Mouse (Mus musculus): ENCODE results near the gene Dnaja2. TPM values are rescaled to one million over a fixed set of nuclear protein-coding genes. Genes with fewer than 3 reads are reported as not detected.

Gene Dnaja2
- total RNA-seq, 1 experiment from 2014 or later, result 104 TPM

- peak; percentile 56 for ATAC-seq (ENCODE audit: extremely low read depth, insufficient number of reproducible peaks, low FRiP score, poor library complexity, severe bottlenecking)
Measured at GRCm38 (mm10) chr8:85559201-85559600, 4.1 kb upstream of the Dnaja2 start.

GRCm38 (mm10) chr8:85557601-85557986 is 2.5 kb upstream of the Dnaja2 start:
- no peak for ATAC-seq (ENCODE audit: extremely low read depth, insufficient number of reproducible peaks, low FRiP score, poor library complexity, severe bottlenecking)

GRCm38 (mm10) chr8:85556986-85557600 is 1.9 kb upstream of the Dnaja2 start:
- no peak for ATAC-seq (ENCODE audit: extremely low read depth, insufficient number of reproducible peaks, low FRiP score, poor library complexity, severe bottlenecking)

- peak; percentile 33; the same call in 1 of the 2 replicates for ATAC-seq (ENCODE audit: extremely low read depth, insufficient number of reproducible peaks, low FRiP score, poor library complexity, severe bottlenecking)
Measured at GRCm38 (mm10) chr8:85554391-85555180, 558 bp downstream of the Dnaja2 start.

- ATAC-seq (ENCODE audit: extremely low read depth, insufficient number of reproducible peaks, low FRiP score, poor library complexity, severe bottlenecking), result no peak
Measured at GRCm38 (mm10) chr8:85551934-85552333, 3.2 kb downstream of the Dnaja2 start.

- ATAC-seq (ENCODE audit: extremely low read depth, insufficient number of reproducible peaks, low FRiP score, poor library complexity, severe bottlenecking), result no peak
Measured at GRCm38 (mm10) chr8:85536332-85536731, 18.8 kb downstream of the Dnaja2 start.

GRCm38 (mm10) chr8:85534163-85534562 is 21.0 kb downstream of the Dnaja2 start:
- no peak for ATAC-seq (ENCODE audit: extremely low read depth, insufficient number of reproducible peaks, low FRiP score, poor library complexity, severe bottlenecking)

- no peak for ATAC-seq (ENCODE audit: extremely low read depth, insufficient number of reproducible peaks, low FRiP score, poor library complexity, severe bottlenecking)
Measured at GRCm38 (mm10) chr8:85533434-85533833, 21.7 kb downstream of the Dnaja2 start.

- ATAC-seq (ENCODE audit: extremely low read depth, insufficient number of reproducible peaks, low FRiP score, poor library complexity, severe bottlenecking), result no peak
Measured at GRCm38 (mm10) chr8:85532843-85533242, 22.3 kb downstream of the Dnaja2 start.

- ATAC-seq (ENCODE audit: extremely low read depth, insufficient number of reproducible peaks, low FRiP score, poor library complexity, severe bottlenecking), result peak; percentile 81
Measured at GRCm38 (mm10) chr8:85531471-85531870, 23.7 kb downstream of the Dnaja2 start.

- no peak for ATAC-seq (ENCODE audit: extremely low read depth, insufficient number of reproducible peaks, low FRiP score, poor library complexity, severe bottlenecking)
Measured at GRCm38 (mm10) chr8:85530717-85531116, 24.4 kb downstream of the Dnaja2 start.

- ATAC-seq (ENCODE audit: extremely low read depth, insufficient number of reproducible peaks, low FRiP score, poor library complexity, severe bottlenecking), result no peak
Measured at GRCm38 (mm10) chr8:85528959-85529358, 26.2 kb downstream of the Dnaja2 start.

- ATAC-seq (ENCODE audit: extremely low read depth, insufficient number of reproducible peaks, low FRiP score, poor library complexity, severe bottlenecking), result peak; percentile 86
Measured at GRCm38 (mm10) chr8:85526105-85526504, 29.0 kb downstream of the Dnaja2 start.

GRCm38 (mm10) chr8:85524086-85524485 is 31.1 kb downstream of the Dnaja2 start:
- no peak for ATAC-seq (ENCODE audit: extremely low read depth, insufficient number of reproducible peaks, low FRiP score, poor library complexity, severe bottlenecking)

- no peak for ATAC-seq (ENCODE audit: extremely low read depth, insufficient number of reproducible peaks, low FRiP score, poor library complexity, severe bottlenecking)
Measured at GRCm38 (mm10) chr8:85521332-85521731, 33.8 kb downstream of the Dnaja2 start.

GRCm38 (mm10) chr8:85520586-85520985 is 34.6 kb downstream of the Dnaja2 start:
- no peak for ATAC-seq (ENCODE audit: extremely low read depth, insufficient number of reproducible peaks, low FRiP score, poor library complexity, severe bottlenecking)

- no peak for ATAC-seq (ENCODE audit: extremely low read depth, insufficient number of reproducible peaks, low FRiP score, poor library complexity, severe bottlenecking)
Measured at GRCm38 (mm10) chr8:85517956-85518355, 37.2 kb downstream of the Dnaja2 start.

GRCm38 (mm10) chr8:85517336-85517735 is 37.8 kb downstream of the Dnaja2 start:
- ATAC-seq (ENCODE audit: extremely low read depth, insufficient number of reproducible peaks, low FRiP score, poor library complexity, severe bottlenecking), result no peak

GRCm38 (mm10) chr8:85515391-85515790 is 39.8 kb downstream of the Dnaja2 start:
- no peak for ATAC-seq (ENCODE audit: extremely low read depth, insufficient number of reproducible peaks, low FRiP score, poor library complexity, severe bottlenecking)

- no peak for ATAC-seq (ENCODE audit: extremely low read depth, insufficient number of reproducible peaks, low FRiP score, poor library complexity, severe bottlenecking)
Measured at GRCm38 (mm10) chr8:85513283-85513682, 41.9 kb downstream of the Dnaja2 start.
